ENCODE assay signal across 25 mouse cellular contexts in the genomic region with DNA sequence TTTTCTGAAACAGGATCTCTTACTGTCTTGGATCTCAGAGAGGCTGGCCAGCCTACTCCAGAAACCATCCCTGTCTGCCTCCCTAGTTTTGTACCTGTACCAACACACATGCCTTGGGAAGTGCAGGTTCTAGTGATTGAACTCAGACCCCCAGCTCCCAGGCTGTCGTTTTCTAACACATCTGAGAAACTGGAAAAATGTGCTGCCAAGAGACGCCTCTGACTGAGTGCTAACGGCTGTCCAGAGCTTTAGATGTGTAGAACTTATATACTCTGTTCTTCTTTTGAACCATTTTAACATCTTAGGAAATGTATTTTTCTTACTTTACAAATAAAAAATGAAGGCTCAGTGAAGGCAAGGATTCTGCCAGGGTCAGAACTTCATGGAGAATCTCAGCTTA.
"Had no signal": no experiment of that assay in that cellular context is flagged by ENCODE, and none has a peak within 500 bp of the region (broad histone marks: within the 10 kb centered on the region; RNA-seq: fewer than 3 reads in every experiment).

No protein-coding gene starts in this region.

- H3K4me2 ChIP-seq: heart, embryonic 11.5 days; heart, embryonic 13.5 days; heart, embryonic 15.5 days; hindbrain, embryonic 12.5 days; hindbrain, embryonic 14.5 days; intestine, embryonic 15.5 days; limb, embryonic 13.5 days; limb, embryonic 15.5 days; liver, embryonic 12.5 days had no signal

- H3K9me3 ChIP-seq: heart, embryonic 13.5 days; heart, embryonic 15.5 days; hindbrain, embryonic 10.5 days; hindbrain, embryonic 12.5 days; intestine, embryonic 15.5 days; limb, embryonic 15.5 days; liver, embryonic 12.5 days had no signal

- H3K36me3 ChIP-seq: heart, embryonic 13.5 days; heart, embryonic 15.5 days; hindbrain, embryonic 10.5 days; hindbrain, embryonic 12.5 days; intestine, embryonic 15.5 days; limb, embryonic 13.5 days; limb, embryonic 15.5 days; liver, embryonic 12.5 days had no signal

- H3K27ac ChIP-seq: gastrocnemius, adult 2 months; heart, adult 2 months; heart, embryonic 13.5 days; heart, embryonic 15.5 days; hindbrain, embryonic 10.5 days; hindbrain, embryonic 12.5 days; hindbrain, embryonic 14.5 days; intestine, embryonic 15.5 days; limb, embryonic 13.5 days; limb, embryonic 15.5 days; liver, embryonic 12.5 days had no signal

- ATAC-seq: hindbrain, embryonic 16.5 days; inflammation-experienced regulatory T-cells, adult 6 months; intestine, embryonic 15.5 days; intestine, postnatal 0 days; liver, embryonic 12.5 days had no signal

- H3K9ac ChIP-seq: heart, embryonic 13.5 days; heart, embryonic 15.5 days; hindbrain, embryonic 12.5 days; hindbrain, embryonic 14.5 days; intestine, embryonic 15.5 days; limb, embryonic 13.5 days; limb, embryonic 15.5 days; liver, embryonic 12.5 days had no signal

- H3K27me3 ChIP-seq: heart, embryonic 13.5 days; heart, embryonic 15.5 days; hindbrain, embryonic 12.5 days; intestine, embryonic 15.5 days; limb, embryonic 15.5 days; liver, embryonic 12.5 days had no signal

- H3K4me1 ChIP-seq: hindbrain, embryonic 10.5 days; hindbrain, embryonic 12.5 days; intestine, embryonic 15.5 days; liver, embryonic 12.5 days had no signal

- H3K4me3 ChIP-seq: gastrocnemius, adult 2 months; heart, adult 2 months; heart, embryonic 13.5 days; heart, embryonic 15.5 days; hindbrain, embryonic 10.5 days; hindbrain, embryonic 12.5 days; intestine, embryonic 15.5 days; limb, embryonic 13.5 days; limb, embryonic 15.5 days; liver, embryonic 12.5 days had no signal

- DNase-seq: gastrocnemius, adult 2 months; gastrocnemius, postnatal 10 days; gastrocnemius, postnatal 25 days; heart, adult 2 months; heart, postnatal 4 days; kidney, adult 18-20 months; kidney, adult 8-10 months; kidney, postnatal 10 days; kidney, postnatal 36 days; layer of hippocampus, adult 9-11 months; layer of hippocampus, postnatal 36 days; left cerebral cortex, postnatal 4 days had no signal
